Mouse (Mus musculus): ENCODE data around the gene 4430402I18Rik. TPM values are rescaled to one million over a fixed set of nuclear protein-coding genes. Genes with fewer than 3 reads are reported as not detected.

The 4430402I18Rik gene
- polyA plus RNA-seq, 1 experiment, result 0.87 TPM

GRCm38 (mm10) chr19:28908693-28909092 is 58.9 kb downstream of the 4430402I18Rik start:
- Histone ChIP-seq H3K4me3 (ENCODE audit: insufficient read depth, low read length) (no peak overlapping the region), H3K4me1 (ENCODE audit: control insufficient read depth, insufficient read depth, low read length) (no peaks in the 10 kb centered on the region), H3K27ac (ENCODE audit: insufficient read depth, low read depth, low read length) (no peak overlapping the region)
- TF ChIP-seq CTCF (IDR thresholded peaks at IDR 0.05; ENCODE audit: low read depth, low read length) (no peak), POLR2A (IDR thresholded peaks at IDR 0.05; ENCODE audit: borderline replicate concordance, low read depth, low read length) (no peak)

GRCm38 (mm10) chr19:28908186-28908585 is 59.4 kb downstream of the 4430402I18Rik start:
- no peak overlapping the region for H3K27ac ChIP-seq (ENCODE audit: insufficient read depth, low read depth, low read length)
- no peak for TF ChIP-seq POLR2A (IDR thresholded peaks at IDR 0.05; ENCODE audit: borderline replicate concordance, low read depth, low read length)
- no peak for TF ChIP-seq CTCF (IDR thresholded peaks at IDR 0.05; ENCODE audit: low read depth, low read length)

GRCm38 (mm10) chr19:28903536-28904119 is 64.0 kb downstream of the 4430402I18Rik start:
- Histone ChIP-seq H3K4me1 (ENCODE audit: control insufficient read depth, insufficient read depth, low read length) (no peaks in the 10 kb centered on the region), H3K4me3 (ENCODE audit: insufficient read depth, low read length) (no peak overlapping the region), H3K27ac (ENCODE audit: insufficient read depth, low read depth, low read length) (no peak overlapping the region)
- no peak for TF ChIP-seq POLR2A (IDR thresholded peaks at IDR 0.05; ENCODE audit: borderline replicate concordance, low read depth, low read length)
- TF ChIP-seq CTCF (IDR thresholded peaks at IDR 0.05; ENCODE audit: low read depth, low read length), result no peak

More at GRCm38 (mm10) chr19:28908186-28908585, 59.4 kb downstream of the 4430402I18Rik start:
- H3K4me3 ChIP-seq (ENCODE audit: insufficient read depth, low read length), result no peak overlapping the region
- H3K4me1 ChIP-seq (ENCODE audit: control insufficient read depth, insufficient read depth, low read length), result no peaks in the 10 kb centered on the region

- Histone ChIP-seq H3K27ac (ENCODE audit: insufficient read depth, low read depth, low read length) (no peak overlapping the region), H3K4me3 (ENCODE audit: insufficient read depth, low read length) (no peak overlapping the region), H3K4me1 (ENCODE audit: control insufficient read depth, insufficient read depth, low read length) (no peaks in the 10 kb centered on the region)
- TF ChIP-seq CTCF (IDR thresholded peaks at IDR 0.05; ENCODE audit: low read depth, low read length) (no peak), POLR2A (IDR thresholded peaks at IDR 0.05; ENCODE audit: borderline replicate concordance, low read depth, low read length) (no peak)
These were observed 64.8 kb downstream of the 4430402I18Rik start for GRCm38 (mm10) chr19:28902806-28903205.

GRCm38 (mm10) chr19:28902111-28902510 is 65.5 kb downstream of the 4430402I18Rik start:
- TF ChIP-seq CTCF (IDR thresholded peaks at IDR 0.05; ENCODE audit: low read depth, low read length) (no peak), POLR2A (IDR thresholded peaks at IDR 0.05; ENCODE audit: borderline replicate concordance, low read depth, low read length) (no peak)

GRCm38 (mm10) chr19:28900771-28901170 is 66.8 kb downstream of the 4430402I18Rik start:
- no peak for TF ChIP-seq CTCF (IDR thresholded peaks at IDR 0.05; ENCODE audit: low read depth, low read length)
- no peak for TF ChIP-seq POLR2A (IDR thresholded peaks at IDR 0.05; ENCODE audit: borderline replicate concordance, low read depth, low read length)
- H3K27ac ChIP-seq (ENCODE audit: insufficient read depth, low read depth, low read length), result no peak overlapping the region
- no peaks in the 10 kb centered on the region for H3K4me1 ChIP-seq (ENCODE audit: control insufficient read depth, insufficient read depth, low read length)
- no peak overlapping the region for H3K4me3 ChIP-seq (ENCODE audit: insufficient read depth, low read length)

More at GRCm38 (mm10) chr19:28902111-28902510, 65.5 kb downstream of the 4430402I18Rik start:
- no peak overlapping the region for H3K4me3 ChIP-seq (ENCODE audit: insufficient read depth, low read length)
- H3K27ac ChIP-seq (ENCODE audit: insufficient read depth, low read depth, low read length), result no peak overlapping the region
- no peaks in the 10 kb centered on the region for H3K4me1 ChIP-seq (ENCODE audit: control insufficient read depth, insufficient read depth, low read length)

- no peak for TF ChIP-seq CTCF (IDR thresholded peaks at IDR 0.05; ENCODE audit: low read depth, low read length)
- no peak for TF ChIP-seq POLR2A (IDR thresholded peaks at IDR 0.05; ENCODE audit: borderline replicate concordance, low read depth, low read length)
- H3K4me3 ChIP-seq (ENCODE audit: insufficient read depth, low read length), result no peak overlapping the region
- H3K4me1 ChIP-seq (ENCODE audit: control insufficient read depth, insufficient read depth, low read length), result no peaks in the 10 kb centered on the region
These were observed 70.1 kb downstream of the 4430402I18Rik start for GRCm38 (mm10) chr19:28897497-28897896.

GRCm38 (mm10) chr19:28896639-28897038 is 71.0 kb downstream of the 4430402I18Rik start:
- TF ChIP-seq POLR2A (IDR thresholded peaks at IDR 0.05; ENCODE audit: borderline replicate concordance, low read depth, low read length) (no peak), CTCF (IDR thresholded peaks at IDR 0.05; ENCODE audit: low read depth, low read length) (no peak)
- H3K27ac ChIP-seq (ENCODE audit: insufficient read depth, low read depth, low read length), result no peak overlapping the region
- H3K4me3 ChIP-seq (ENCODE audit: insufficient read depth, low read length), result no peak overlapping the region
- no peaks in the 10 kb centered on the region for H3K4me1 ChIP-seq (ENCODE audit: control insufficient read depth, insufficient read depth, low read length)

More at GRCm38 (mm10) chr19:28897497-28897896, 70.1 kb downstream of the 4430402I18Rik start:
- no peak overlapping the region for H3K27ac ChIP-seq (ENCODE audit: insufficient read depth, low read depth, low read length)

GRCm38 (mm10) chr19:28891864-28892263 is 75.7 kb downstream of the 4430402I18Rik start:
- TF ChIP-seq CTCF (IDR thresholded peaks at IDR 0.05; ENCODE audit: low read depth, low read length) (no peak), POLR2A (IDR thresholded peaks at IDR 0.05; ENCODE audit: borderline replicate concordance, low read depth, low read length) (no peak)
- Histone ChIP-seq H3K4me3 (ENCODE audit: insufficient read depth, low read length) (no peak overlapping the region), H3K27ac (ENCODE audit: insufficient read depth, low read depth, low read length) (no peak overlapping the region), H3K4me1 (ENCODE audit: control insufficient read depth, insufficient read depth, low read length) (no peaks in the 10 kb centered on the region)

GRCm38 (mm10) chr19:28891238-28891637 is 76.4 kb downstream of the 4430402I18Rik start:
- Histone ChIP-seq H3K27ac (ENCODE audit: insufficient read depth, low read depth, low read length) (no peak overlapping the region), H3K4me3 (ENCODE audit: insufficient read depth, low read length) (no peak overlapping the region), H3K4me1 (ENCODE audit: control insufficient read depth, insufficient read depth, low read length) (no peaks in the 10 kb centered on the region)
- TF ChIP-seq CTCF (IDR thresholded peaks at IDR 0.05; ENCODE audit: low read depth, low read length) (no peak), POLR2A (IDR thresholded peaks at IDR 0.05; ENCODE audit: borderline replicate concordance, low read depth, low read length) (no peak)
